Mouse (Mus musculus): ENCODE measurements around the gene Orai3. TPM values are rescaled to one million over a fixed set of nuclear protein-coding genes. Genes with fewer than 3 reads are reported as not detected.
A peak's percentile ranks its signal among the peaks of the same experiment; 100 is the strongest.

Gene Orai3
- polyA plus RNA-seq, 1 experiment from 2014 or later = 15.8 TPM

- Histone ChIP-seq H3K36me3 (peaks cover 48% of the 10 kb centered on the region), H3K9me3 (no peaks in the 10 kb centered on the region), H3K4me2 (peak overlapping the region; percentile 93), H3K4me3 (peak overlapping the region; percentile 86), H3K4me1 (peaks cover 25% of the 10 kb centered on the region), H3K27ac (replicated peaks) (peak overlapping the region; percentile 91; the same call in 1 of the 2 replicates), H3K9ac (peak overlapping the region; percentile 93), H3K27me3 (replicated peaks) (no peaks in the 10 kb centered on the region)
- ATAC-seq (ENCODE audit: extremely low read depth, insufficient number of reproducible peaks, low FRiP score, low TSS enrichment) = no peak
- 56% methylated on average over 6 of the region's 6 CpGs for WGBS
Observed at GRCm38 (mm10) chr7:127747559-127748234, 21.9 kb upstream of the Orai3 start.

GRCm38 (mm10) chr7:127748235-127748560, 21.4 kb upstream of the Orai3 start:
- Histone ChIP-seq H3K4me2 (peak overlapping the region; percentile 93), H3K4me1 (peaks cover 25% of the 10 kb centered on the region), H3K27ac (replicated peaks) (no peak overlapping the region), H3K27me3 (replicated peaks) (no peaks in the 10 kb centered on the region), H3K9me3 (no peaks in the 10 kb centered on the region), H3K36me3 (peaks cover 53% of the 10 kb centered on the region), H3K4me3 (0 out of 2 replicates have a peak overlapping the region, but pooled peaks have one; percentile 7), H3K9ac (peak overlapping the region; percentile 29; the same call in 1 of the 2 replicates)
- no peak for ATAC-seq (ENCODE audit: extremely low read depth, insufficient number of reproducible peaks, low FRiP score, low TSS enrichment)
- 91% methylated on average over 28 of the region's 28 CpGs for WGBS

- Histone ChIP-seq H3K4me1 (peaks cover 18% of the 10 kb centered on the region), H3K4me3 (no peak overlapping the region), H3K36me3 (peaks cover 75% of the 10 kb centered on the region), H3K27me3 (replicated peaks) (peaks cover 5% of the 10 kb centered on the region; the same call in 1 of the 2 replicates), H3K9ac (no peak overlapping the region), H3K9me3 (no peaks in the 10 kb centered on the region), H3K27ac (replicated peaks) (no peak overlapping the region), H3K4me2 (no peak overlapping the region)
- 91% methylated on average over 19 of the region's 19 CpGs for WGBS
- no peak for ATAC-seq (ENCODE audit: extremely low read depth, insufficient number of reproducible peaks, low FRiP score, low TSS enrichment)
Observed at GRCm38 (mm10) chr7:127750131-127751127, 19.2 kb upstream of the Orai3 start.

GRCm38 (mm10) chr7:127751619-127752018, 18.0 kb upstream of the Orai3 start:
- peaks cover 9% of the 10 kb centered on the region for H3K27me3 ChIP-seq (replicated peaks)
- peaks cover 18% of the 10 kb centered on the region for H3K4me1 ChIP-seq
- 92% methylated on average over 5 of the region's 5 CpGs for WGBS
- H3K27ac ChIP-seq (replicated peaks) = no peak overlapping the region
- no peak overlapping the region for H3K4me3 ChIP-seq
- H3K9ac ChIP-seq = no peak overlapping the region
- no peak for ATAC-seq (ENCODE audit: extremely low read depth, insufficient number of reproducible peaks, low FRiP score, low TSS enrichment)
- no peak overlapping the region for H3K4me2 ChIP-seq
- H3K36me3 ChIP-seq = peaks cover 87% of the 10 kb centered on the region
- H3K9me3 ChIP-seq = no peaks in the 10 kb centered on the region

- no peak overlapping the region for H3K4me3 ChIP-seq
- H3K9me3 ChIP-seq = no peaks in the 10 kb centered on the region
- no peak overlapping the region for H3K4me2 ChIP-seq
- H3K9ac ChIP-seq = no peak overlapping the region
- no peak overlapping the region for H3K27ac ChIP-seq (replicated peaks)
- H3K27me3 ChIP-seq (replicated peaks) = peaks cover 13% of the 10 kb centered on the region
- 91% methylated on average over 27 of the region's 27 CpGs for WGBS
- ATAC-seq (ENCODE audit: extremely low read depth, insufficient number of reproducible peaks, low FRiP score, low TSS enrichment) = no peak
- H3K4me1 ChIP-seq = peaks cover 18% of the 10 kb centered on the region
- H3K36me3 ChIP-seq = peaks cover 91% of the 10 kb centered on the region
Observed at GRCm38 (mm10) chr7:127752069-127752468, 17.5 kb upstream of the Orai3 start.

GRCm38 (mm10) chr7:127753158-127753557, 16.5 kb upstream of the Orai3 start:
- no peak overlapping the region for H3K27ac ChIP-seq (replicated peaks)
- no peaks in the 10 kb centered on the region for H3K9me3 ChIP-seq
- H3K27me3 ChIP-seq (replicated peaks) = peaks cover 24% of the 10 kb centered on the region
- H3K36me3 ChIP-seq = peaks cover 100% of the 10 kb centered on the region
- no peak for ATAC-seq (ENCODE audit: extremely low read depth, insufficient number of reproducible peaks, low FRiP score, low TSS enrichment)
- no peak overlapping the region for H3K9ac ChIP-seq
- no peak overlapping the region for H3K4me2 ChIP-seq
- no peak overlapping the region for H3K4me3 ChIP-seq
- H3K4me1 ChIP-seq = peaks cover 7% of the 10 kb centered on the region
- WGBS = 67% methylated on average over 5 of the region's 5 CpGs

GRCm38 (mm10) chr7:127753741-127754140, 15.9 kb upstream of the Orai3 start:
- Histone ChIP-seq H3K27me3 (replicated peaks) (peaks cover 25% of the 10 kb centered on the region), H3K4me2 (no peak overlapping the region), H3K9ac (no peak overlapping the region), H3K9me3 (no peaks in the 10 kb centered on the region), H3K36me3 (peaks cover 100% of the 10 kb centered on the region), H3K4me3 (no peak overlapping the region), H3K4me1 (peaks cover 2% of the 10 kb centered on the region), H3K27ac (replicated peaks) (no peak overlapping the region)
- ATAC-seq (ENCODE audit: extremely low read depth, insufficient number of reproducible peaks, low FRiP score, low TSS enrichment) = no peak
- WGBS = 85% methylated on average over 7 of the region's 7 CpGs

- Histone ChIP-seq H3K9me3 (no peaks in the 10 kb centered on the region), H3K27me3 (replicated peaks) (peaks cover 27% of the 10 kb centered on the region), H3K4me2 (peak overlapping the region; percentile 50), H3K4me1 (peaks cover 22% of the 10 kb centered on the region), H3K9ac (peak overlapping the region; percentile 62), H3K27ac (replicated peaks) (no peak overlapping the region), H3K4me3 (no peak overlapping the region), H3K36me3 (peaks cover 72% of the 10 kb centered on the region)
- 13% methylated on average over 6 of the region's 6 CpGs for WGBS
- ATAC-seq (ENCODE audit: extremely low read depth, insufficient number of reproducible peaks, low FRiP score, low TSS enrichment) = no peak
Observed at GRCm38 (mm10) chr7:127759716-127760115, 9.9 kb upstream of the Orai3 start.

- H3K9me3 ChIP-seq = no peaks in the 10 kb centered on the region
- peaks cover 22% of the 10 kb centered on the region for H3K27me3 ChIP-seq (replicated peaks)
- no peak overlapping the region for H3K4me2 ChIP-seq
- H3K36me3 ChIP-seq = peaks cover 72% of the 10 kb centered on the region
- no peak for ATAC-seq (ENCODE audit: extremely low read depth, insufficient number of reproducible peaks, low FRiP score, low TSS enrichment)
- no peak overlapping the region for H3K27ac ChIP-seq (replicated peaks)
- H3K4me1 ChIP-seq = peaks cover 22% of the 10 kb centered on the region
- WGBS = 82% methylated on average over 3 of the region's 3 CpGs
- no peak overlapping the region for H3K9ac ChIP-seq
- H3K4me3 ChIP-seq = no peak overlapping the region
Observed at GRCm38 (mm10) chr7:127760478-127760877, 9.1 kb upstream of the Orai3 start.

- WGBS = 24% methylated on average over 7 of the region's 7 CpGs
- H3K4me2 ChIP-seq = no peak overlapping the region
- no peak overlapping the region for H3K27ac ChIP-seq (replicated peaks)
- peaks cover 22% of the 10 kb centered on the region for H3K4me1 ChIP-seq
- H3K9me3 ChIP-seq = no peaks in the 10 kb centered on the region
- H3K36me3 ChIP-seq = peaks cover 72% of the 10 kb centered on the region
- no peak overlapping the region for H3K4me3 ChIP-seq
- no peak for ATAC-seq (ENCODE audit: extremely low read depth, insufficient number of reproducible peaks, low FRiP score, low TSS enrichment)
- peaks cover 21% of the 10 kb centered on the region for H3K27me3 ChIP-seq (replicated peaks)
- H3K9ac ChIP-seq = no peak overlapping the region
Observed at GRCm38 (mm10) chr7:127761026-127761425, 8.6 kb upstream of the Orai3 start.

- Histone ChIP-seq H3K27ac (replicated peaks) (no peak overlapping the region), H3K9me3 (no peaks in the 10 kb centered on the region), H3K9ac (no peak overlapping the region), H3K4me2 (no peak overlapping the region), H3K4me1 (peaks cover 31% of the 10 kb centered on the region), H3K27me3 (replicated peaks) (peaks cover 2% of the 10 kb centered on the region; the same call in 1 of the 2 replicates), H3K4me3 (no peak overlapping the region), H3K36me3 (peaks cover 72% of the 10 kb centered on the region)
- 82% methylated on average over 4 of the region's 4 CpGs for WGBS
- no peak for ATAC-seq (ENCODE audit: extremely low read depth, insufficient number of reproducible peaks, low FRiP score, low TSS enrichment)
Observed at GRCm38 (mm10) chr7:127763642-127764041, 6.0 kb upstream of the Orai3 start.

Data from heart, embryonic 13.5 days (tissue).